In the genomic region with DNA sequence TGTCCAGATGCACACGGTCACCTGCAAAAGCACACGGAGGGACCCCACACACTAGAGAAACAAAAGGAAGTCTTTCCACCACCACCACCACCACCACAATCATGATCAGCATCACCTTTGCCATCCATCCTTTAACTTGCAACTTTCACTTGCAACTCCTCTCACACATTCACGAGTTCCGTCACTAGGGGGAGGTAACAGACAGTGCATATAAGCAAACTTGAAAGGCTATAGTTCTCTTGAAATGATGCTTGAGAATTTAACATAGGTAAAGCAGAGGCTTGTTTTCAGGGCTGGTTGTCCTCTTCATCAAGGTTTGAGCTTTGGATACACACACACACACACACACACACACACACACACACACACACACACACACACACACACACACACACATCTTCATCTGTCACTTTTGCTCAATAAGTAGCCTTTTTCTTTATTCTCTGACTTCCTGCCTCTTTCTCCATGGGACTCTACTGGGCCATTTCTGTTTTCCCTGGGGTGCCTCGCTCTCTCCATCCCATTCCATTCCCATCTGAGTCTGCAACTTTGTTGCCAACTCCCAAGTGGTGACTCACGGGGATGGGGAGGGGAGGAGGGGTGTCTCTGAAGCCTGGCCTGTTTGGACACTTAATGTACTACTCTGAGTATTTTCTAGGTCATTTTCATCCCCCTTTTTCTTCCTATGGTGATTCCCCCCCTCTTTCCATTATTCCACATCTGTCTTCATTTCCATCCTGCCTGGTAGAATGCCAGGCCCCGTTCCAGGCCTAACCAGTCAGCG, we compare ENCODE assay signal across 8 mouse cellular contexts.
DNase-seq lines count a peak whose midpoint lies in the region; ATAC-seq and TF ChIP-seq lines count a peak whose summit lies in the region.

No protein-coding gene starts in this region.

- no peaks in the 10 kb centered on the region for H3K27me3 ChIP-seq in liver, postnatal 0 days (ENCODE audit: insufficient read depth, low read length)

- H3K36me3 ChIP-seq in liver, postnatal 0 days (replicated peaks; ENCODE audit: insufficient read depth, low read length): no peaks in the 10 kb centered on the region

- H3K4me1 ChIP-seq in liver, postnatal 0 days (ENCODE audit: insufficient read depth): no peaks in the 10 kb centered on the region

- H3K9me3 ChIP-seq in liver, postnatal 0 days (ENCODE audit: low read length): no peaks in the 10 kb centered on the region

- no peak overlapping the region for H3K27ac ChIP-seq in liver, postnatal 0 days (ENCODE audit: low read depth)

- no peak overlapping the region for H3K4me2 ChIP-seq in liver, postnatal 0 days (ENCODE audit: low read depth, low read length)

- peak; percentile 81 for TF ChIP-seq CTCF in liver, postnatal 0 days (IDR thresholded peaks at IDR 0.05; ENCODE audit: low read depth)

- peak; percentile 26 to 50 for DNase-seq in urinary bladder, postnatal 36 days (ENCODE audit: low spot score in 2 of 2)
- DNase-seq in urinary bladder, adult 2 months (ENCODE audit: low spot score): no peak
- peak; percentile 51 to 58 for DNase-seq in cerebellum, adult 18-20 months
- peak; percentile 40 to 55 for DNase-seq in frontal cortex, postnatal 10 days (ENCODE audit: low spot score in 2 of 2)
- peak; percentile 59 to 68 for DNase-seq in kidney, adult 8-10 months
- DNase-seq in liver, postnatal 0 days: peak; percentile 43
- DNase-seq in ovary, postnatal 36 days (ENCODE audit: low spot score): peak; percentile 15
- DNase-seq in spleen, adult 12 weeks (ENCODE audit: low spot score): no peak

- no peak for ATAC-seq in liver, postnatal 0 days

- no peak overlapping the region for H3K9ac ChIP-seq in liver, postnatal 0 days (replicated peaks)

- TF ChIP-seq EP300 in liver, postnatal 0 days (IDR thresholded peaks at IDR 0.05; ENCODE audit: low read depth): no peak

- no peak overlapping the region for H3K4me3 ChIP-seq in liver, postnatal 0 days (ENCODE audit: low read depth, low read length)

- WGBS in liver, postnatal 0 days (ENCODE audit: insufficient replicate concordance): 55% methylated on average over 8 of the region's 8 CpGs

Comparison
In these comparisons a context has a peak if more than half of its experiments do, and no peak if none do; other contexts are left out.
1. DNase-seq: peak in urinary bladder, postnatal 36 days (2 of 2), cerebellum, adult 18-20 months (2 of 2), frontal cortex, postnatal 10 days (2 of 2), kidney, adult 8-10 months (2 of 2), liver, postnatal 0 days (single experiment) and ovary, postnatal 36 days (single experiment); none in urinary bladder, adult 2 months (single experiment) and spleen, adult 12 weeks (single experiment).